9 mouse cellular contexts compared by ENCODE assay signal in the genomic region with DNA sequence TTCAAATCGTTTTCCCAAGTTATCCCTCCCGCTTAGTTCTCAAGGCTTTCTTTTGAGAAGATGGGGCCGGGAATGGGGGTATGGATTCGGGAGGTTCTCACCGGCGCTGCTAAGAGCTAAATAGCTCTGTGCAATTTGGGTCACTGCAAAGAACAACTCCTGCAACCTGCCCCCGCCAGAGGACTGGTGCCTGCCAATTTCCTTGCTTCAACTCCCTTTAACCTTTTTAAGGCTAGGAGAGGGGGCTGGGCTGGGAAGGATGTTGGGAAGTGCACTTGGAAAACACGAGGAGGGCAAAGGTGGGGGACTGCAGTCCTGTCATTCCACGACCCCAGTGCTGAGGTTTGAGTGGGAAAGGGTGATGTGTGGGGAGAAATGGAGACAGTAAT. TPM values are rescaled to one million over a fixed set of nuclear protein-coding genes. Genes with fewer than 3 reads are reported as not detected.
A peak's percentile ranks its signal among the peaks of the same experiment; 100 is the strongest.
DNase-seq lines count a peak whose midpoint lies in the region; ATAC-seq and TF ChIP-seq lines count a peak whose summit lies in the region.
"Had no signal": no experiment of that assay in that cellular context is flagged by ENCODE, and none has a peak within 500 bp of the region (broad histone marks: within the 10 kb centered on the region; RNA-seq: fewer than 3 reads in every experiment).

No protein-coding gene starts in this region.

- no peaks in the 10 kb centered on the region for H3K27me3 ChIP-seq in embryonic facial prominence, embryonic 12.5 days
- H3K27me3 ChIP-seq in heart, embryonic 16.5 days (ENCODE audit: control insufficient read depth, insufficient read depth, low read length) = no peaks in the 10 kb centered on the region
- no peaks in the 10 kb centered on the region for H3K27me3 ChIP-seq in midbrain, embryonic 12.5 days

- H3K9me3 ChIP-seq in ES-E14 (ENCODE audit: control insufficient read depth, insufficient read depth, low read depth, low read length) = no peaks in the 10 kb centered on the region
- H3K9me3 ChIP-seq in embryonic facial prominence, embryonic 12.5 days = no peaks in the 10 kb centered on the region
- H3K9me3 ChIP-seq in heart, embryonic 16.5 days (replicated peaks; ENCODE audit: control insufficient read depth, low read length) = no peaks in the 10 kb centered on the region
- no peaks in the 10 kb centered on the region for H3K9me3 ChIP-seq in midbrain, embryonic 12.5 days

- peak; percentile 34 for DNase-seq in gastrocnemius, adult 18-20 months (ENCODE audit: low spot score)
- no peak for DNase-seq in gastrocnemius, postnatal 25 days
- no peak for DNase-seq in ES-E14 (ENCODE audit: low read depth, low spot score)
- peak; percentile 40 for DNase-seq in left cerebral cortex, postnatal 4 days
- peak; percentile 63 for DNase-seq in testis, postnatal 10 days (ENCODE audit: low spot score)

- in situ Hi-C loops in ES-E14 (cut with MboI; ENCODE audit: low sequenced_read_pairs in 2 of 2, unreplicated experiment in 2 of 2) = no loop called here

- 1% methylated on average over 9 of the region's 9 CpGs for WGBS in embryonic facial prominence, embryonic 12.5 days
- WGBS in heart, embryonic 16.5 days = 0% methylated on average over 9 of the region's 9 CpGs
- WGBS in midbrain, embryonic 12.5 days = under 1% methylated on average over 9 of the region's 9 CpGs

- no peak overlapping the region for H3K27ac ChIP-seq in ES-E14 (ENCODE audit: insufficient read depth, low read depth, low read length, poor library complexity, severe bottlenecking)
- H3K27ac ChIP-seq in embryonic facial prominence, embryonic 12.5 days = peak overlapping the region; percentile 96
- H3K27ac ChIP-seq in heart, embryonic 16.5 days (ENCODE audit: low read length) = peak overlapping the region; percentile 68
- H3K27ac ChIP-seq in midbrain, embryonic 12.5 days (replicated peaks) = peak overlapping the region; percentile 93

- peak overlapping the region; percentile 86 for H3K4me2 ChIP-seq in embryonic facial prominence, embryonic 12.5 days (replicated peaks)
- peak overlapping the region; percentile 74 for H3K4me2 ChIP-seq in heart, embryonic 16.5 days (ENCODE audit: low read depth, low read length)
- H3K4me2 ChIP-seq in midbrain, embryonic 12.5 days (replicated peaks) = peak overlapping the region; percentile 89

- no peaks in the 10 kb centered on the region; the same call in 1 of the 2 replicates for H3K36me3 ChIP-seq in ES-E14 (ENCODE audit: control insufficient read depth, insufficient read depth, low read length, poor library complexity, severe bottlenecking)
- 0 out of 2 replicates have a peak, but pooled peaks cover 9% of the 10 kb centered on the region for H3K36me3 ChIP-seq in embryonic facial prominence, embryonic 12.5 days
- H3K36me3 ChIP-seq in heart, embryonic 16.5 days (ENCODE audit: control insufficient read depth, insufficient read depth) = 0 out of 2 replicates have a peak, but pooled peaks cover 4% of the 10 kb centered on the region
- 0 out of 2 replicates have a peak, but pooled peaks cover 8% of the 10 kb centered on the region for H3K36me3 ChIP-seq in midbrain, embryonic 12.5 days

- peak overlapping the region; percentile 30 for H3K9ac ChIP-seq in ES-E14 (ENCODE audit: insufficient read depth, low read depth, low read length, poor library complexity, severe bottlenecking)
- peak overlapping the region; percentile 92 for H3K9ac ChIP-seq in embryonic facial prominence, embryonic 12.5 days
- peak overlapping the region; percentile 71 for H3K9ac ChIP-seq in heart, embryonic 16.5 days (ENCODE audit: low read length)
- H3K9ac ChIP-seq in midbrain, embryonic 12.5 days (replicated peaks) = peak overlapping the region; percentile 69

- H3K4me1 ChIP-seq in ES-E14 (ENCODE audit: control insufficient read depth in 2 of 2, insufficient read depth in 2 of 2, low read length in 2 of 2, poor library complexity in 1 of 2) = peaks cover 7 to 12% of the 10 kb centered on the region in 2 experiments
- H3K4me1 ChIP-seq in embryonic facial prominence, embryonic 12.5 days = peaks cover 26% of the 10 kb centered on the region
- H3K4me1 ChIP-seq in heart, embryonic 16.5 days (ENCODE audit: control insufficient read depth, insufficient read depth, low read length) = peaks cover 15% of the 10 kb centered on the region
- H3K4me1 ChIP-seq in midbrain, embryonic 12.5 days = peaks cover 28% of the 10 kb centered on the region

- intact Hi-C loops in left cerebral cortex, postnatal 4 days (cut with DNase I) = loop anchor here (5.0 to 10.0 kb wide), 3 partner anchors 75 to 125 kb away; a partner anchor contains a TSS

- ATAC-seq in embryonic facial prominence, embryonic 12.5 days (ENCODE audit: insufficient number of reproducible peaks, insufficient read depth, low FRiP score, low TSS enrichment) = peak; percentile 25; the same call in 1 of the 2 replicates
- ATAC-seq in heart, embryonic 16.5 days (replicated peaks; ENCODE audit: extremely low read depth, insufficient read depth, low FRiP score) = peak; percentile 8; the same call in 1 of the 2 replicates
- peak; percentile 56 for ATAC-seq in midbrain, embryonic 12.5 days (ENCODE audit: low FRiP score, low read depth)

- H3K4me3 ChIP-seq in ES-E14 (ENCODE audit: insufficient read depth in 1 of 2, low read depth in 1 of 2, low read length in 2 of 2, poor library complexity in 1 of 2, severe bottlenecking in 1 of 2) = peak overlapping the region; percentile 53 to 90
- H3K4me3 ChIP-seq in embryonic facial prominence, embryonic 12.5 days = peak overlapping the region; percentile 76
- peak overlapping the region; percentile 92 for H3K4me3 ChIP-seq in heart, embryonic 16.5 days (ENCODE audit: low read length)
- peak overlapping the region; percentile 62 for H3K4me3 ChIP-seq in midbrain, embryonic 12.5 days

TF ChIP-seq in ES-E14, 5 proteins besides CTCF, POLR2A, EP300 and RAD21:
- TF ChIP-seq HCFC1 (IDR thresholded peaks at IDR 0.05; ENCODE audit: borderline replicate concordance, insufficient read depth, low read length) (no peak), CHD2 (IDR thresholded peaks at IDR 0.05; ENCODE audit: low read depth, low read length) (no peak), MAFK (IDR thresholded peaks at IDR 0.05; ENCODE audit: insufficient read depth, low read depth, low read length) (no peak), ZC3H11A (IDR thresholded peaks at IDR 0.05; ENCODE audit: borderline replicate concordance, low read depth, low read length) (no peak), ZNF384 (IDR thresholded peaks at IDR 0.05; ENCODE audit: low read depth, low read length) (no peak)
TF ChIP-seq in ES-E14: peak in this region for 0.

RNA-seq across cellular contexts. Expression of a gene that starts 0.5 kb away (rescaled TPM):
- 1 to 10 TPM; 5.4 to 8.5 TPM for total RNA-seq in gastrocnemius, adult 18-20 months (2021)
- total RNA-seq in gastrocnemius, postnatal 25 days (2021) = 10 to 100 TPM in 1 of 2 experiments, 1 to 10 TPM in 1; 6.7 to 12.7 TPM
- total RNA-seq in ES-E14 (2012; rRNA removed) = 6.8 and 7.4 TPM in 2 replicates
- polyA plus RNA-seq in embryonic facial prominence, embryonic 12.5 days (2016; fragmentation: Nextera tagmentation; extraction: Ambion mirVana) = 21.8 and 22.0 TPM in 2 replicates
- polyA plus RNA-seq in heart, embryonic 16.5 days (2015; fragmentation: Nextera tagmentation; extraction: Ambion mirVana) = 7.6 and 8.8 TPM in 2 replicates
- total RNA-seq in left cerebral cortex, postnatal 4 days (2021) = 10 to 100 TPM; 33.4 to 35.7 TPM
- polyA plus RNA-seq in midbrain, embryonic 12.5 days (2016; fragmentation: Nextera tagmentation; extraction: Ambion mirVana) = 19.8 and 20.3 TPM in 2 replicates
- total RNA-seq: hematopoietic stem cell, adult 5-6 weeks had no signal

Comparison
In these comparisons a context has a peak if more than half of its experiments do, and no peak if none do; other contexts are left out.
1. DNase-seq: peak in gastrocnemius, adult 18-20 months (single experiment), left cerebral cortex, postnatal 4 days (single experiment) and testis, postnatal 10 days (single experiment); none in gastrocnemius, postnatal 25 days (single experiment) and ES-E14 (single experiment).
2. H3K9ac ChIP-seq: peak in every context shown above with its lines; median percentile 92 in embryonic facial prominence, embryonic 12.5 days; 71 in heart, embryonic 16.5 days; 69 in midbrain, embryonic 12.5 days; 30 in ES-E14.
3. Peak in every context shown above with its lines, with median percentiles within 50 percentile points of each other: H3K4me3 ChIP-seq, ATAC-seq and H3K4me2 ChIP-seq.